Mouse (Mus musculus): ENCODE data around the gene Tmem91. TPM values are rescaled to one million over a fixed set of nuclear protein-coding genes. Genes with fewer than 3 reads are reported as not detected.

Gene Tmem91
- polyA plus RNA-seq, 1 experiment from 2014 or later, result 2.2 TPM

DNA sequence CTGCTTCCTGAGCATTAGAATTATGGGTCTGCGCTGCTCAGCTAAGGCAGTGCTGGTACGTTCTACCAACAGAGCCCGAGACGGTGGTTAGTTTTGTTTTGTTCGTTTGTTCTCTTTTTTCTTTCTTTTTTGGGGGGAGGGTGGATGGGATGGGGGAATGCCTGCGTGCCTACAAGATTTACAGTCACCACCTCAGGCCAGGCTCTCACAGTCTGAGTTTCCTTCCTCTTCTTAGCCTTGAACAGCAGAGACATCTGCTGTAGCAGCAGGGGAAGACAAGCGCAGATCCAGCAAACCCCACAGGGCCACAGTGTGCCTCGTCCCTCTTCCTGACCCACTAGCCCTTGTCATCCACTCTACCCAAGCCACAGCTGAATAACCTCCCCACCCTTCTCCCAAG, 23.7 kb downstream of the Tmem91 start:
- no peaks in the 10 kb centered on the region for H3K27me3 ChIP-seq (ENCODE audit: control insufficient read depth, insufficient read depth, low read length)
- no peak overlapping the region for H3K4me2 ChIP-seq (replicated peaks; ENCODE audit: low read depth, low read length)
- H3K4me1 ChIP-seq (replicated peaks; ENCODE audit: control insufficient read depth, insufficient read depth, low read length), result no peaks in the 10 kb centered on the region
- H3K36me3 ChIP-seq (ENCODE audit: control insufficient read depth, insufficient read depth, low read length), result no peaks in the 10 kb centered on the region
- WGBS, result 93% methylated on average over 8 of the region's 8 CpGs
- DNase-seq (ENCODE audit: low spot score) (no peak), ATAC-seq (ENCODE audit: low FRiP score) (no peak)
- H3K4me3 ChIP-seq (ENCODE audit: low read depth, low read length), result no peak overlapping the region
- H3K9ac ChIP-seq (ENCODE audit: low read depth, low read length), result no peak overlapping the region
- no peak overlapping the region for H3K27ac ChIP-seq (ENCODE audit: low read depth, low read length)
- H3K9me3 ChIP-seq (ENCODE audit: control insufficient read depth, low read length), result no peaks in the 10 kb centered on the region

DNA sequence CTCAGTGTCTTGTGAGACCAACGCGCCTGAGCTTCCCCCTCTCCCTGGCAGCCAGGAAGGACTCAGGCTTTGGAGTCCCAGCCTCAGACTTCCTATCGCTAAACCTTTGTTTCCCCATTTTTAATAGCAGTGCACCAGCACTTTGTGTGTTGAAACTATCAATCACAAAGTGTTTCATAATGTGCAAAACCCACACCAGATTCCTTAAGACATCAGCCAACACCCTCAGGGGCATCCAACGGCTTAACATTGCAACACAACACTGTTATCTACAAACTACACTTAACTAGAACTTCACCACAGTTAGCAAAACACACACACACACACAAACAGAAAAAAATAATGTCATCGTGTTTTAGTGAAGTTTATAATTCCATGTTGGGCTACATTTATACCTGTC, 25.1 kb downstream of the Tmem91 start:
- Histone ChIP-seq H3K36me3 (ENCODE audit: control insufficient read depth, insufficient read depth, low read length) (no peaks in the 10 kb centered on the region), H3K9me3 (ENCODE audit: control insufficient read depth, low read length) (no peaks in the 10 kb centered on the region), H3K27me3 (ENCODE audit: control insufficient read depth, insufficient read depth, low read length) (no peaks in the 10 kb centered on the region), H3K4me3 (ENCODE audit: low read depth, low read length) (no peak overlapping the region), H3K27ac (ENCODE audit: low read depth, low read length) (no peak overlapping the region), H3K9ac (ENCODE audit: low read depth, low read length) (no peak overlapping the region), H3K4me2 (replicated peaks; ENCODE audit: low read depth, low read length) (no peak overlapping the region), H3K4me1 (replicated peaks; ENCODE audit: control insufficient read depth, insufficient read depth, low read length) (no peaks in the 10 kb centered on the region)
- ATAC-seq (ENCODE audit: low FRiP score) (no peak), DNase-seq (ENCODE audit: low spot score) (no peak)
- 76% methylated on average over 5 of the region's 5 CpGs for WGBS

DNA sequence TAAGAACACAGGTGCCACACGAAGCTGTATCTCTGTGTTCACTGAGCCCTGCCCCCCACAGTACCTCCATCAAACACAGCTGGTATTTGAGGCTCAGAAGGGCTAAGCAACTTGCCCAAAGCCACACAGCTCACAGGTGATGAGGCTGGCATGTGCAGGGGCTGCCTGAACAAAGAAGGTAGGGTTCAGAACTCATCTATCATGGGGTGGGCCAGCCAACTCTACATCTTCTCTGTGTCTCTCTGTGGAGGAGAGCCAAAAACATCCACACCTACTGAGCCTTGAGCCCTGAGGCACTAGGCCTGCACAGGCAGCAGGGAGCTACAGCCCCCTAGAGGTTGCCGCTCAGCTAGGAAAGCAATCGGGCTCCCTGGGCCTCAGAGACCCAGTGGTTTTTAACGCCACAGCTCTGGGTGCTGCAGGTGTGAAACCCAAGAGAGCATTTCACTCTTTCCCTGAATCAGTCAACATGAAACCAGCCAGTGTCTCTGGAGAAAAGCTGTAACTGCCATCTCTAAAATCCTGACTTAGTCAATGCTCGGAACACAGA, 27.3 kb downstream of the Tmem91 start:
- no peak for DNase-seq (ENCODE audit: low spot score)
- WGBS, result 64% methylated on average over 5 of the region's 5 CpGs

DNA sequence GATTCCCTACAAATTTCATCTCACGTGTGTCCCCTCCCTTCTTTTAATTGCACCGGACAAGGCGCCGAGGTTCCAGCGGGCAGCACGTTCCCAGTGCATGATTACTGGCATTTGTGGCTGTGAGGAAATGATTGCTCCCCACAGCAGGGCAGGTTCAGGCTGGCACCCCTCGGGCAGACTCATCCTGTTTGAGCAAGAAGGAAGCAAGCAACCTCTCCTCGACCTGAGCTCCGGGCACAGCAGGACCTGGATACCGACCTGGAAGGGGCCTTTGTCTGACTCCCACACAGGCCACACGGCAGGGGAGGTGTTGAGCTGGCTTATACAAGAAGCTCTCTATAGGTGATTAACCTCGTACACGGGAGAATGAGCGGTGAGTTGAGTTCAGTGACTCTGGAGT, 29.9 kb downstream of the Tmem91 start:
- H3K9ac ChIP-seq (ENCODE audit: low read depth, low read length), result no peak overlapping the region

More for the DNA sequence above, 27.3 kb downstream of the Tmem91 start:
- no peak overlapping the region for H3K4me3 ChIP-seq (ENCODE audit: low read depth, low read length)
- no peak overlapping the region for H3K27ac ChIP-seq (ENCODE audit: low read depth, low read length)
- no peaks in the 10 kb centered on the region for H3K9me3 ChIP-seq (ENCODE audit: control insufficient read depth, low read length)
- no peaks in the 10 kb centered on the region for H3K36me3 ChIP-seq (ENCODE audit: control insufficient read depth, insufficient read depth, low read length)
- H3K4me2 ChIP-seq (replicated peaks; ENCODE audit: low read depth, low read length), result no peak overlapping the region
- no peaks in the 10 kb centered on the region for H3K4me1 ChIP-seq (replicated peaks; ENCODE audit: control insufficient read depth, insufficient read depth, low read length)
- no peaks in the 10 kb centered on the region for H3K27me3 ChIP-seq (ENCODE audit: control insufficient read depth, insufficient read depth, low read length)
- no peak overlapping the region for H3K9ac ChIP-seq (ENCODE audit: low read depth, low read length)
- ATAC-seq (ENCODE audit: low FRiP score), result no peak

DNA sequence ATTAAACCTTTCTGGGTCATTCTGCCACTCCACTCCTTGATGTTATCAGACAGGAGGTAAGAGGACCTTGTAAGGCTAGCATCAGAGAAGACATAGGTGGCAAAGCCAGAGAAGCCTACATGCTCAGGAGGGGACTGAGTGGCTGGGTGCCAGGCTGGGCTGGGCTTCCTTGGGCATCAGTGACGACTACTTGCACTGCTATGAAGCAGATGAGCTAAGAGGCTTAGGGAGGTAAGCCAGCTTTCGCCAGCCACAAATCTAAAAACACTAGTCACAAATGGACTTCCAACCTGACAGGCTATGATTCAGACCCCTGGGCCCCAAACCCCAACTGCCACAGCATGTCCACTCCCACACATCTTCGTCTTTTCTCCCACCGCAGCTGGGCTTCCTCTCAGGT, 30.3 kb downstream of the Tmem91 start:
- Histone ChIP-seq H3K27me3 (ENCODE audit: control insufficient read depth, insufficient read depth, low read length) (no peaks in the 10 kb centered on the region), H3K4me2 (replicated peaks; ENCODE audit: low read depth, low read length) (no peak overlapping the region), H3K9me3 (ENCODE audit: control insufficient read depth, low read length) (no peaks in the 10 kb centered on the region), H3K27ac (ENCODE audit: low read depth, low read length) (no peak overlapping the region), H3K9ac (ENCODE audit: low read depth, low read length) (no peak overlapping the region), H3K4me3 (ENCODE audit: low read depth, low read length) (no peak overlapping the region), H3K36me3 (ENCODE audit: control insufficient read depth, insufficient read depth, low read length) (no peaks in the 10 kb centered on the region), H3K4me1 (replicated peaks; ENCODE audit: control insufficient read depth, insufficient read depth, low read length) (no peaks in the 10 kb centered on the region)
- WGBS, result 84% methylated on average over 4 of the region's 4 CpGs
- DNase-seq (ENCODE audit: low spot score) (no peak), ATAC-seq (ENCODE audit: low FRiP score) (no peak)

More for the DNA sequence above, 29.9 kb downstream of the Tmem91 start:
- no peak overlapping the region for H3K4me3 ChIP-seq (ENCODE audit: low read depth, low read length)
- H3K4me1 ChIP-seq (replicated peaks; ENCODE audit: control insufficient read depth, insufficient read depth, low read length), result no peaks in the 10 kb centered on the region
- no peaks in the 10 kb centered on the region for H3K27me3 ChIP-seq (ENCODE audit: control insufficient read depth, insufficient read depth, low read length)
- DNase-seq (ENCODE audit: low spot score), result no peak
- H3K4me2 ChIP-seq (replicated peaks; ENCODE audit: low read depth, low read length), result no peak overlapping the region
- H3K27ac ChIP-seq (ENCODE audit: low read depth, low read length), result no peak overlapping the region
- ATAC-seq (ENCODE audit: low FRiP score), result no peak
- no peaks in the 10 kb centered on the region for H3K9me3 ChIP-seq (ENCODE audit: control insufficient read depth, low read length)
- 61% methylated on average over 14 of the region's 14 CpGs for WGBS
- no peaks in the 10 kb centered on the region for H3K36me3 ChIP-seq (ENCODE audit: control insufficient read depth, insufficient read depth, low read length)

DNA sequence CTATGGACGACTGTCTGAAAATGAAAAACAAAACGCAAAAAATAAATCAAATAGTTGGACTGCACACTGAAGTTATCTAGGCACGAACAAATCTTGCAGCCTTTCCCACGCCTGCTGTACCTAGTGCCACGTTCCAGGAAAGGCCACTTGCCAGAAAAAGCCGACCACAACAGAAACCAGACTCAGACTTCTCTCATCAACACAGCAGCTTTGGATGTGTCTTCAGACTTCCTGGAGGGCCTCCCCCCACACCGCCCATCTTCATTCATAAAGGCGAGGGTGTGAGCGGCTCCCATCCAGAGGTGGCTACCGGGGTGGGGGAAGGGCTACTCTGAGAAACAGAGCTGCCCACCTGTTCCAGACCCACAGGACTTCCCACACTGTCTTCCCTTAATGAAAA, 30.8 kb downstream of the Tmem91 start:
- no peaks in the 10 kb centered on the region for H3K4me1 ChIP-seq (replicated peaks; ENCODE audit: control insufficient read depth, insufficient read depth, low read length)
- H3K27ac ChIP-seq (ENCODE audit: low read depth, low read length), result no peak overlapping the region
- H3K9me3 ChIP-seq (ENCODE audit: control insufficient read depth, low read length), result no peaks in the 10 kb centered on the region
- no peaks in the 10 kb centered on the region for H3K27me3 ChIP-seq (ENCODE audit: control insufficient read depth, insufficient read depth, low read length)
- H3K4me3 ChIP-seq (ENCODE audit: low read depth, low read length), result no peak overlapping the region
- no peaks in the 10 kb centered on the region for H3K36me3 ChIP-seq (ENCODE audit: control insufficient read depth, insufficient read depth, low read length)
- no peak for DNase-seq (ENCODE audit: low spot score)
- no peak overlapping the region for H3K9ac ChIP-seq (ENCODE audit: low read depth, low read length)
- no peak overlapping the region for H3K4me2 ChIP-seq (replicated peaks; ENCODE audit: low read depth, low read length)
- 83% methylated on average over 10 of the region's 10 CpGs for WGBS
- no peak for ATAC-seq (ENCODE audit: low FRiP score)

DNA sequence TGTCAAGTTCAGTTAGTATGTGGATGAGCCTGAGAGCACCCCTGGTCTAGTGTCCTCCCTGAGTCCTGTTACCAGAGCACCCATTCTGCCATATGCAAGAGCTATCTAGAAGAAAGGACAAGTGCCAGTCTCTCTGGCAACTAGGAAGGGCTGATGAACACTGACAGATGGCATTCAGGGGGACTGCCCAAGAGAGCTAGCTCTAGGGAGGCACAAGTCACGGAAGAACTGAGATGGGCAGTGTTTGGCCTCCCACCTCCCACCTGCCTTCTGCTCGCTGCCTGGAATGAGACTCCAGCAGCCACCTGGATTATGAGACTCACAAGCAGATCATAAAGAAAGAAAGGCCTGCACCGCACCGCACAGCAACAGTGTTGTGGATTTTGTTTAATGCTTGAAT, 35.2 kb downstream of the Tmem91 start:
- ATAC-seq (ENCODE audit: low FRiP score) (no peak), DNase-seq (ENCODE audit: low spot score) (no peak)
- no peak overlapping the region for H3K4me2 ChIP-seq (replicated peaks; ENCODE audit: low read depth, low read length)
- WGBS, result 93% methylated on average over 4 of the region's 4 CpGs
- no peaks in the 10 kb centered on the region for H3K36me3 ChIP-seq (ENCODE audit: control insufficient read depth, insufficient read depth, low read length)
- no peak overlapping the region for H3K9ac ChIP-seq (ENCODE audit: low read depth, low read length)
- no peaks in the 10 kb centered on the region for H3K27me3 ChIP-seq (ENCODE audit: control insufficient read depth, insufficient read depth, low read length)
- no peaks in the 10 kb centered on the region for H3K9me3 ChIP-seq (ENCODE audit: control insufficient read depth, low read length)
- H3K4me1 ChIP-seq (replicated peaks; ENCODE audit: control insufficient read depth, insufficient read depth, low read length), result no peaks in the 10 kb centered on the region
- no peak overlapping the region for H3K27ac ChIP-seq (ENCODE audit: low read depth, low read length)
- H3K4me3 ChIP-seq (ENCODE audit: low read depth, low read length), result no peak overlapping the region

DNA sequence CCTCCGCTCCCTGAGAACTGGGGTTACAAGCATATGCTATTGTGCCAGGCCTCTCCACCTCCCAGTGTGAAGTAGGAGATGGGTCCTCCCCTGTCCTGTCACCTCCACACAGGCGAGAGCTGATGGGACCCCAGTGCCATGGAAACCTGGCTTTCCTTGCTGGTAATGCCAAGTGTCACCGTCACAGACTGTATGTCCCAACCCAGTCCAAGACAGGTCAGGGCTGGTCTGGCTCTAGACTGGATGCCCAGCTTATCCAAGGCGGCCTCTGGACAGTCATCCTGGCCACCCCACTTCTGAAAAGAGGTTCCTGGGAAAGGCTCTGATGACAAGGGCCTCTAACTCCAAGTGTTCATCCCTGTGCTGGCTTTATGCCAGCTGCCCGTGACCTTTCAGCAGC, 37.9 kb downstream of the Tmem91 start:
- Histone ChIP-seq H3K9ac (ENCODE audit: low read depth, low read length) (no peak overlapping the region), H3K27ac (ENCODE audit: low read depth, low read length) (no peak overlapping the region), H3K4me2 (replicated peaks; ENCODE audit: low read depth, low read length) (no peak overlapping the region), H3K4me3 (ENCODE audit: low read depth, low read length) (no peak overlapping the region), H3K4me1 (replicated peaks; ENCODE audit: control insufficient read depth, insufficient read depth, low read length) (no peaks in the 10 kb centered on the region), H3K27me3 (ENCODE audit: control insufficient read depth, insufficient read depth, low read length) (no peaks in the 10 kb centered on the region), H3K36me3 (ENCODE audit: control insufficient read depth, insufficient read depth, low read length) (no peaks in the 10 kb centered on the region), H3K9me3 (ENCODE audit: control insufficient read depth, low read length) (no peaks in the 10 kb centered on the region)
- no peak for DNase-seq (ENCODE audit: low spot score)
- WGBS, result 89% methylated on average over 5 of the region's 5 CpGs
- ATAC-seq (ENCODE audit: low FRiP score), result no peak

DNA sequence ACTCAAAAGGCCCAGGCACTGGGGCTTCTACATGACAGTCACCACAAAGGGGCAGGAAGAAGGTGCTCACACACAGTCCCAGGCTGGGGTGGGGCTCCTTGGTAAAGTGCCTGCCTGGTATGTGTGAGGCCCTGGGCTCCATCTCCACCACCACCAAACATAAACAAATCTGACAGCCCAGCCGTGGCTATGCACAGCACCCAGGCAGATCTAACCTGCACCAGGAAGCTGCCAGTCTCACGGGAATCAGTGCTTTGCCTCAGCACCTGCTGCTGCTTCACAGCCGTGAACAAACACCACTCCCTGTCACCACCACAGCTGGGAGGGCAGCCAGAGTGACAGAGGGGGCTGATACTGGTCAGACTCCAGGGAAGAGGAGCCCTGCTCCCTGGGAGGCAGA, 38.6 kb downstream of the Tmem91 start:
- ATAC-seq (ENCODE audit: low FRiP score) (no peak), DNase-seq (ENCODE audit: low spot score) (no peak)
- no peak overlapping the region for H3K9ac ChIP-seq (ENCODE audit: low read depth, low read length)
- no peaks in the 10 kb centered on the region for H3K27me3 ChIP-seq (ENCODE audit: control insufficient read depth, insufficient read depth, low read length)
- no peaks in the 10 kb centered on the region for H3K36me3 ChIP-seq (ENCODE audit: control insufficient read depth, insufficient read depth, low read length)
- H3K4me1 ChIP-seq (replicated peaks; ENCODE audit: control insufficient read depth, insufficient read depth, low read length), result no peaks in the 10 kb centered on the region
- WGBS, result 66% methylated on average over 3 of the region's 3 CpGs
- H3K9me3 ChIP-seq (ENCODE audit: control insufficient read depth, low read length), result no peaks in the 10 kb centered on the region
- H3K27ac ChIP-seq (ENCODE audit: low read depth, low read length), result no peak overlapping the region
- H3K4me3 ChIP-seq (ENCODE audit: low read depth, low read length), result no peak overlapping the region
- H3K4me2 ChIP-seq (replicated peaks; ENCODE audit: low read depth, low read length), result no peak overlapping the region
